Mouse (Mus musculus): ENCODE measurements around the gene Rimkla. TPM values are rescaled to one million over a fixed set of nuclear protein-coding genes. Genes with fewer than 3 reads are reported as not detected.

The Rimkla gene
- polyA plus RNA-seq, 1 experiment from 2014 or later: 0.50 TPM

Other genes with a start within 250 kb of the Rimkla start
- gene Cldn19, start 237.2 kb downstream of the Rimkla start, polyA plus RNA-seq (2015; fragmentation: Nextera tagmentation; extraction: Ambion mirVana): 0.15 and 0.18 TPM in 2 replicates
- 412 and 442 TPM in 2 replicates for gene Ybx1, start 198.0 kb downstream of the Rimkla start, polyA plus RNA-seq (2015; fragmentation: Nextera tagmentation; extraction: Ambion mirVana)
- 86.8 and 91.9 TPM in 2 replicates for gene Ppih, start 172.1 kb downstream of the Rimkla start, polyA plus RNA-seq (2015; fragmentation: Nextera tagmentation; extraction: Ambion mirVana)
- gene Ccdc30, start 77.1 kb downstream of the Rimkla start, polyA plus RNA-seq (2015; fragmentation: Nextera tagmentation; extraction: Ambion mirVana): 6.1 and 9.3 TPM in 2 replicates
- 31.5 and 33.9 TPM in 2 replicates for gene Ppcs, start 70.2 kb downstream of the Rimkla start, polyA plus RNA-seq (2015; fragmentation: Nextera tagmentation; extraction: Ambion mirVana)
- 2.0 and 2.1 TPM in 2 replicates for gene Zmynd12, start 69.8 kb downstream of the Rimkla start, polyA plus RNA-seq (2015; fragmentation: Nextera tagmentation; extraction: Ambion mirVana)
- gene Foxj3, start 44.4 kb upstream of the Rimkla start, polyA plus RNA-seq (2015; fragmentation: Nextera tagmentation; extraction: Ambion mirVana): 24.1 and 24.9 TPM in 2 replicates
- 4.5 and 4.9 TPM in 2 replicates for gene Frg2f1, start 46.9 kb upstream of the Rimkla start, polyA plus RNA-seq (2015; fragmentation: Nextera tagmentation; extraction: Ambion mirVana)
- 0.64 TPM in 1 of 2 replicates, not detected in the other for gene Guca2a, start 145.1 kb upstream of the Rimkla start, polyA plus RNA-seq (2015; fragmentation: Nextera tagmentation; extraction: Ambion mirVana)
- 0.62 TPM in 1 of 2 replicates, not detected in the other for gene Guca2b, start 166.3 kb upstream of the Rimkla start, polyA plus RNA-seq (2015; fragmentation: Nextera tagmentation; extraction: Ambion mirVana)
- 27.9 and 30.3 TPM in 2 replicates for gene Hivep3, start 241.2 kb upstream of the Rimkla start, polyA plus RNA-seq (2015; fragmentation: Nextera tagmentation; extraction: Ambion mirVana)